Mouse (Mus musculus): ENCODE measurements at regions not wholly inside any gene's neighbourhood (a gene's known extent, or its start where the extent isn't known, plus 50 kb on each side); places are given as distances from the start of the nearest gene placed in this dataset.

GRCm38 (mm10) chr17:16101548-16101947 lies 270.7 kb upstream of the Rgmb start:
- no peak for DNase-seq (ENCODE audit: low spot score in 2 of 2)

DNA sequence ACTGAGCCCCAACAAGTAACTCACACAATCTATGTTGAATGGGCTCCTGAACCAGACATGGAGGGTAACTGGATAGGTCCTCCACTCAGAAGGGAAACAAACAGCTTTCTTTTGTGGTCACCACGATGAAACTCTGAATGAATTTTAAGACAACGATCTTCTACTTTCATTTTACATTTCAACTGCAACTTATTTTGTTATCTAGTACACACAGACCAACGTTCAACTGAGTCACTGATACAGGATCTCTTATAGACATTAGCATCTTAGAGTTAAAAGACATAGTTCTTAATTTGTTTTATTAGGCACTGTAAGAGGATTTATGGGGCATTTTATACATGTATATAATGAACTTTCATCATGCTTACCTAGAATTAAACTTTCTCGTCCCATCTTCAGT lies 262.1 kb upstream of the Rgmb start:
- DNase-seq (ENCODE audit: low spot score in 2 of 2), result no peak

DNA sequence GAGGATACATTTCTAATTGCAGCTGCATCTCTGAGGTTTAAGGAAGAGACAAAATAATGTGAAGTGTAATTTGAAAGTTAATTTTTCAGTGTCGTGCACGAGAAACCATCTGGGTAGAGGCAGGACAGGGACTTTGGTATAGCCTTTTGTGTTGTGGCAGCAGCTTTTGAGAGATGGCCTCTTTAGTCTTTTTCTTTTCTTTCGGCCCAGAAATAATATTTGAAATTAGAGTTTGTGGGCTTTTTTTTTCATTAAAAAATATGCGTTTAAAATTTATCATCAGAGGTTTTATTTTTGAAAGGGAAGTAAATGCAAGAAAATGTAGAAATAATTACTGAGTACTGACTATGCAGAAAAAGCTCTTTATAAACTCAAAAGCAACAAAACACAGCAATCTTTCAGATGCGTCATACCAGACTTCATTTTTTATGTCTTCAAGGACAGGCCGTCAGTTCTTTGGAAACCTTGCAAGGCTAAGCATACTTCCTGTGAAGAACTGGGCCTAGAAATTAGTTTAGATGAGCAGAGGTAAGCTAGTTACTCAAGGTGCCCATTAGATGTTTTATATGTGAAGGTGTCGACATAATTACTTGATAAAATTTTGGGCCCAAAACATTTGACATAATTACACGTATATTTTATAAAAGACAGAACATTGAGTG lies 258.9 kb upstream of the Rgmb start:
- DNase-seq (ENCODE audit: low spot score in 2 of 2), result no peak

DNA sequence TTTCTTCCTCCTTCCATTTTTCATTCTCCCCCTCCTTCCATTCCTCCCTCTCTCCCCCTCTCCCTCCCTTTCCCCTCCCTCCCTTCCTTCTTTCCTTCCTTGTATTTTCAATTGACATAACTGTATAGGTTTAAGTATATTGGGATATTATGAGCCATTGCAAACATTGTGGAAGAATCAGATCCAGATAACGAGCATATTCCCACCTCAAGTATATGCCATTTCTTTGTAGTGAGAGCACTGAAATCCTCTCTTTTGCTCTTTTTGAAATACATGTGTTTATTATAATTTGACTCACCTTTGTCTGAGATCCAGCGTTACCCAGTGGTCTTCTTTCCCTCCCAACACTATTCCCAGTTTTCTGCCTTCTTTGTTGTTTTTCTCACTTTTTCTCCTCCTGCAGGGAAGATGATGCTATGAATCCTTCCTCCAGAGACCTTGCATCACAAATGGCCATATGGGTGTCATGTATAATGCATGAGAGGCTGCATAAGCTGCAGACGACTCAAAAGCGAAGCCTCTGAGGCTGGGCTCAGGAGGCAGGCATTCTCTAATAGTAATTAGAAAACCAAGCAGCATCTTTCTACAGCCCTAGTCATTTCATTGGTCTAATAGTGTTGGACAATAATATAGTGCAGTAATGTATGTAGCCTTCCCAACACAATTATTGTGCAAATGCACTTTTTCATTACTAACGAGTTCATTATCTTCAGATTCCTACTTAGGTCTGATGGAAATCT lies 258.2 kb upstream of the Rgmb start:
- DNase-seq (ENCODE audit: low spot score in 2 of 2), result no peak

- DNase-seq (ENCODE audit: low spot score in 2 of 2), result no peak
Observed at GRCm38 (mm10) chr17:16087046-16087445, 256.2 kb upstream of the Rgmb start.

DNA sequence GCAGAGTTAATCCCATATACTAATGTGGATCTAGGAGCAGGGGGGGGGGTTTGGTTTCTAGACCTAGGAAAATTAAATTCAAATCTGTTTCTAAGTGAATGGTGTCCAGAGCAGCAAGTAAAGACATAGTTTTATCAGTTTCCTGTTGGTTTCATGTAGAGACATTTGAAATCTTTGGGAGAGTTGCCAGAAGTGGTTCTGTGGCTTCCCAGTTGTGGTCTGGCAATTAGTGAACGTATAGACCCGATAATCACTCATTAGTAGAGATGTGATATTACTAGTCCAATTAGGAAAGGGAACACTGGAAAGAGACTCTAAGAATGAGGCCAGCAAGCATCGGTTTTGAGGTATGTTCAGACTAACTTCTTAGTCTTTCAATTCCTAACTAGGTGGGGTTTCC lies 252.0 kb upstream of the Rgmb start:
- DNase-seq (ENCODE audit: low spot score in 2 of 2), result no peak

DNA sequence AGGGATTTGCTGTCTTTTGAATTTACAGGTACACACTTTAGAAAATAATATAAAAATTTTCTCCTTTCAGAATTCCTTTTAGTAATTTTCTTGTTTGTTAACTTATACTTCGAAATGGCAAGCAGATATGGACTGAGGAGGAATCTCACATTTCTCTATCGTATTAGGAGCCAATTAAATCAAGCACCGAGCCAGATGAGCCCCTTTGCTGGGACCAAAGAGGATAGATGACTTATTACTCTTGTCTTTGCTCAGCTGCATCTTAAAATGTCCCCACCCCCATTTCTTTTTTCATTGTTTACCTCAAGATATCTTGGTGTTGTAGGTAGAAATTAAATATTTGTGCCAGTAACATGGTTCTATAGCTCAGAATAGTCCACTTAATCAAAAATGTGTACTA lies 247.7 kb upstream of the Rgmb start:
- no peak for DNase-seq (ENCODE audit: low spot score in 2 of 2)

DNA sequence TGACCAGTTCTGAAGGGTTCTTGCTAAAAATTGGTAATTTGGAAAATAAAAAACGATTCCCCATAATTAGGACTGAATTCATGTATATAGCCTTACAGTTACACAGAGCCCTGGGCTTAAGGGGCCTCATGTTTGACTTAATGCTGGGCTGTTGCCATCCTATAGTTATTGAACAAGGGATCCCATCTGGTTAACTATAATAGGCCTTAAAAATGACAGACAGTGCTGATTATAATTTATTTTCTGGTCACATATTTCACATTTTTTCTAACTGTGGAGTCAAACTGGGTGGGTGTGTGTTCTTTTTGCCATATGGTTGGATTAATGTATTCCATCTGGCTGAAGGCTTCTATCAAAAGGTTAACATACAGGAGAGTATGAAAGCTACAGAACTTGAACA lies 238.5 kb upstream of the Rgmb start:
- no peak for DNase-seq (ENCODE audit: low spot score in 2 of 2)

DNA sequence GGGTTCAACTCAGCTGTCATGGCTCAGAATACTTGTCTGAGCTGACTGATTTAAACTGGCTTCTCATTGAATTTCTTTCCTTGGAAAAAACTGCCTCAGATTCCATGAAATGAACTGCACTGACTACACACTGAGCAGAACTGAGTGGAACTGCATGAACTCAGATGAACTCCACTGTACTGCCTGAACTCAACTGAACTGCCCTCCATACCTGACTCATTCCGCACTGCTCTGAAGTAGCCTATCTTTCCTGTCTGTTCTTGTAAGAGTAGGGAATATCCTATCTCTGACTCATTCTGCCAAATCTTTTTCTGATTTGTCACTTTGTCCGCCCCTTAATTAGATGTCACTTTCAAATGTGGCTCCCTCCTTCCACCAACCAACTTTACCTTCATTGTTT lies 237.0 kb upstream of the Rgmb start:
- DNase-seq (ENCODE audit: low spot score in 2 of 2), result no peak

DNA sequence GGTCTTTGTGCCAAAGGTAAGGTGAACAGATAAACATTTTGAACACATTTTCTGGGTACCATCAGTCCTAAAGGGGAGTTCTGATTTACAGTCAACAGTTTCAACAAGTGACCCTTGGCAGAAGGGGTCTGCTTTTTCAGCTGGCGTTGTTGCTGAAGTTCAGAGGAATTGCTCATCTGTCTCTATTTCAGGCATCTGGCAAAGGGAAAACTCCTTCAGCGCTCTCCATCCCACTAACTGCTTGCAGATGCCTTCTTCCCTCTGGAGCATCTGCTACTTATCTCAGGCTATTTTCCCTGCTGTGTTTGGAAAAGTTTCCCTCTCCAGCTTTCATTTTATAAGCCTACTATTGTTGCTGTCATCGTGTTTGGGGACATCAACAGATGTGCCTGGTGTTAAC lies 223.6 kb upstream of the Rgmb start:
- DNase-seq (ENCODE audit: low spot score in 2 of 2), result no peak

DNA sequence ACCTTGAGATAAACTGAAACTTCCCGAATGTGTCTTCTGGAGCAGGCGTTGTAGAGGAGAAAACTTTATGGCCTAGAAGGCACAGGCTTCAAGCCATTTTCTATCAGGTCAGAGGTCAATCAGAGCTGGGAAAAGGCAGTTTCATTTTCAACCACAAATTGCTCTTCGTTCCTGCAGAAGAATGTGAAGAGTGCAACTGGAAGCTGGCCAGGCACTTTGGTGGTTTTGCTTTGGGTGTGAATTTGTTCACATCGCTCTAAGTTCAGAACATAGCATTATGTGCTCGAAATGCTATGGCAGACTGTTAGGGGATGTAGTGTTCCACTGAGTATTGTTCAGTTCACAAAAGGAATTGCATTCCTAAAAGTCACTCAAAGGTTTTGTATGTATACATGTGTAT lies 220.9 kb upstream of the Rgmb start:
- DNase-seq (ENCODE audit: low spot score in 2 of 2), result peak; percentile 8 to 27

GRCm38 (mm10) chr17:16041542-16042251 lies 210.9 kb upstream of the Rgmb start:
- DNase-seq (ENCODE audit: low spot score in 2 of 2), result no peak

GRCm38 (mm10) chr17:16027989-16028388 lies 197.2 kb upstream of the Rgmb start:
- DNase-seq (ENCODE audit: low spot score in 2 of 2), result no peak

GRCm38 (mm10) chr17:16004871-16005575 lies 174.2 kb upstream of the Rgmb start:
- DNase-seq (ENCODE audit: low spot score in 2 of 2), result no peak

DNA sequence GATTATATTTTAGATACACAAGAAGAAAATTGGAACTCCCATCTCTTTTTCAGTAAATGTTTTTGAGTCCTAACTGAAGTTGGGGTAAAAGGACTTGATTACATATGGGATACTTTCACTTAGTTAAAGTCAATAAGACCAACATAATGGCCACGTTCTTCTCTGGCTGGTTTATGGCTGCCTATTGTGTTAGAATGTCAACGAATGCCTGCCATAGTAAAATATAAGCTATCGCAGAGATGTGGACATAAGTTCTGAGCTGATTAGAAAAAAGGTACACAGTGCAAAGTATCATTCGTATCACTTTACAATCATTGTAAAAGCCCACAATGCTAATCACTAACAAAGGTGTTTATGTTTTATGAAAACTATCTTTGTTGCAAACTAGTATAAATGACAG lies 173.2 kb upstream of the Rgmb start:
- DNase-seq (ENCODE audit: low spot score in 2 of 2), result no peak

DNA sequence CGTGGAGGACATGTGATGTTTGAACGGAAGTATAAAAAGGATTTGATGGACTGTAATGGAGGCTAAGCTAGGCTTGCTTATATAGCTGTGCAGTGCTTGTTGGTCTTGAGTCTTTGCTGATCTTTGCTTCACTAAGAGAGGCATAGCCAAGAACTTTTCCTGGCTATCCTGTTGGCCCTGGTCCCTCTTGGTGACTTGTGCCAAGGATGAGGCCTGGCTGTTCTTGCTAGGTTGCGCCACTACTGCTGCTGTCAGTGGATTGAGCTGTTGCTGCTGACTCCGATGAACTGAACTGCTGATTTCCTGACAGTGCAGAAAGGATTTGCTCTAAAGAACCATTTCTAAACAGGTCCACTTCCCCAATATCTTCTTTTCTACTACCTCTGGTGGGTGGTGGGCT lies 167.9 kb upstream of the Rgmb start:
- DNase-seq (ENCODE audit: low spot score in 2 of 2), result no peak

DNA sequence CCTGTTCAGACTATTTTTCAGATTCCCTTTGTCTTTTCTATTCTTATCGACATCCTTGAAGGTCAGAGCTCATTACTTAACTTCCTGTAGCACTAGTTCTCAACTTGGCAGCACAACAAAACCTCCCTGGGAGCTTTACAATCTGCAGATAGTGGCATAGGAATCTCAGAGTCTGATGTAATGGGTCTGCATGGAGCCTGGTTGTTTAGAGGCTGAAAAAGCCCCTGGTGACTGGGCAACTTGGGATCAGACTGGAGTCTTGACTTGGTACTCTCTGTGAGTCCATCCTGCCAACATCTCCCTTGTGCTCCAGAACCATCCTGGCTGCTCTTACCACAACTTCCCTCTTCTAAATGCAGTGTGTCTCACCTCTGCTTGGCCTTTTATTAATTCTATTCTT lies 166.4 kb upstream of the Rgmb start:
- DNase-seq (ENCODE audit: low spot score in 2 of 2), result no peak

- DNase-seq (ENCODE audit: low spot score in 2 of 2), result no peak
Observed at GRCm38 (mm10) chr17:15995493-15995892, 164.7 kb upstream of the Rgmb start.

DNA sequence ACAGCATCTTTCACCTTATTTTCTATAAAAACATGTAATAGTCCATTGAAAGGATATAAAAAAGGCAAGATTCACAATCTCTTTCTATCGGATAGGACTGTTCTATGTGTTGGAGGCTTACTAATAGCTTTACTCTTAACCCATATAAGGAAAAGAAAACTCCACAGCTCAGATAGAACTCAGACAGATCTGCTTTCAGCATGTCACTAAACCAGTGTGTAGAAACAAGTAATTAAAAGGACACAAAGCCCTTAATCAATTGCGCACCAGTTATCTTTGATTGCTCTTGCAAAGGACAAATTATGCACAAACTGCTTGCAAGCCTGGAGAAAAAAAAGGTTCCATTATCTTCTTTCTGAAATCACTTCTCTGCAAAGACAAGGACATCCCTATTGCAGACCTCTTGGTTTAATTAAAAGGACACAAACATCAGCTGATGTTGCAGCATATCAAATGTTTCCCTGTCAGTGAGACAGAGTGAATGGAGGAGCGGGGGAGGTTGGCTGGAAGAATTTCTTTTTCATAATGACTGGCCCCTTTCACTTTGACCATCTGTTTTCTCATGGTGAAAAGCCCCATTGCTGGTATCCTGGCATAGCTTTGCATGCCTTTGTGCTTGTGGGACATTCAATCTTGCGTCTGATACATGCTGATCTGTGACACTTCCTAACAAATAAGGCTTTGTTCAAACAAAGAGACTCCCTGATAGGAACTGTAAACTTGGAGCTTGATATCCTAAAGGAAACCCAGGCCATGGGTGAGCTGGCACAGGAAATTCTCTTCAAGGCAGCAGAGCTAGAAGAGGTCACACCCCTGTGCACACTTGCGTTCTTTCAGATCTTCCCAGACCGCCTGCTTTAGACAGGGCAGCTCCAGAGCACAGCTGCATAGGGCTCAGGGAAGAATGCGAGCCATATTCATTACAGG lies 162.8 kb upstream of the Rgmb start:
- DNase-seq (ENCODE audit: low spot score in 2 of 2), result no peak

GRCm38 (mm10) chr17:15991916-15992315 lies 161.1 kb upstream of the Rgmb start:
- DNase-seq (ENCODE audit: low spot score in 2 of 2), result no peak

DNA sequence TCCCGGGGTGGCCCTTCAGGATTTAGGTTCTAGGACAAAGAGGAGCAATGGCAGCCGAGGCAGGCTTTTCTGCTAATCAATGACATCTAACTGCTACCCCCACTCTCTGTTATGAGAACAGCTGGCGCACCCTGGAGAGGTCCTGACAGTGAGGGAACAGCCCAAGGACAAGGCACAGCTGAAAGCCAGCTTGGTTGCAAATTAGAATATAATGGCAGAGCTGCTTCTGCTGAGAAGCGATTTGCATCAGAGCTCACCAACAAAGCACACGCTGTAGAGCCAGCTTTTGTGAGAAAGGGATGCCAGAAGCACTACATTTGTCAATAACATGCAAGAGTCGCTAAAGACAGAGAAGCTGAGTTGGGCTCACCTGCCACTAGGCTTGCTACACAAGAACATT lies 159.5 kb upstream of the Rgmb start:
- no peak for DNase-seq (ENCODE audit: low spot score in 2 of 2)

All from adrenal gland, adult 18-20 months (tissue).